Mouse (Mus musculus) ES-CJ7 (cell line): ENCODE results near the gene Diaph3.

Source experiments
- DNase-seq: peaks from one replicate; pipeline ENCODE4 v3.0.0; 2011; ENCODE audit warnings: low read depth, low spot score

Diaph3 gene

GRCm38 (mm10) chr14:86847154-86847810 is 293.8 kb downstream of the Diaph3 start:
- no peak for DNase-seq

GRCm38 (mm10) chr14:86844075-86844474 is 297.0 kb downstream of the Diaph3 start:
- DNase-seq: no peak

GRCm38 (mm10) chr14:86837642-86838041 is 303.4 kb downstream of the Diaph3 start:
- no peak for DNase-seq

DNA sequence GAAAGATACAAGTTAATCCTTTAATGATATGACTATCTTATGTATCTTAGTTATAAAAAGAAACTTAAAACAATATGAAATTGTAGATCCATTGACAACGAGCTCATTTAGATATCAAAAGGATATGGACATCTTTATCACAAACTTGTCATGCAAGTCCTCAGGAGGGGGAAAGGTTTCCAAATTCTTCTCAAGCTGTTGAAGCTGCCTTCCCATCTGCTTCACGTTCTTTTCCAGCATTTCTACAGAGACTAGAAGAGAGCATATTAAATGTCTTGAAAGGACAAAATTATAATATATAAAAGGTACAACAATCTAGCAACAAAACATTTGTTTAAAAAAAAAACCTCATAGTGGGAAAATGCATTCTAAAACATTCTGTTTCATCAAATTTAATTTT is 306.2 kb downstream of the Diaph3 start:
- DNase-seq: no peak

GRCm38 (mm10) chr14:86834269-86834668 is 306.8 kb downstream of the Diaph3 start:
- no peak for DNase-seq

DNA sequence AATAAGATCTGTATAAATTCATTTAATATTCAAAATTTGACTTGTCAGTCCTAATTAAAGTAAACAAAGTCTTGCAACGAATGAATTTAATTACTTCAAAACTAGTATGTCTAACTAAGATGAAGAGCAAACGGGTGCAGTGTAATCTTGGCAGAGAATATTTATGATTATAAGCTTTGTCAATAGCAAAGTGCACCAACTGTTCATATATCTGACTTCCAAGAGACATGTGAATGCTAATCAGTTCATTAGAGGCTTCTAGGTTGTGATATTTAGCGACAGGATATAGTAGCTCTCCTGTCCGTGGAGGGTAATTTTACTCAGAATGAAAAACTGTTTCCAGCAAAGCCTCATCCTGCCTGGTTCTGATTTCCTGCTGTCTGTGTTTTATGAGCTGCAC is 308.0 kb downstream of the Diaph3 start:
- DNase-seq: no peak

DNA sequence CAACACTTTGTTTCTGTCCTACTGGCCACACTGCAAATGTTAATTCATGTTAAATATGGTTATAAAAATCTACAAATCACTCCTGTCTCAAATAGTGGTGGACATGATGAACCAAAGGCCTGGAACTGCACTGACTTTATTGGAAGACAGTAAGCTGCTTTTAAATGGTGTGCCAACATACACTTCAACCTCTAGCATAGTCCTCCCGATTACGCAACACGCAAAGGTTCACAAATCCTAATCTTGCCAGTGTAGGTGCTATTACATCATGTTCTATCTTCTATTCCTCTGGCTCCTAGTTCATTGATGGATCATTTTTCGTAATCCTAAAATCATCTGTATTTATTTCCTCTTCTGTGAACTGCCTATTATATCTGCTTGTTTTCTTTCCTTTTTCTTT is 324.8 kb downstream of the Diaph3 start:
- DNase-seq: no peak

DNA sequence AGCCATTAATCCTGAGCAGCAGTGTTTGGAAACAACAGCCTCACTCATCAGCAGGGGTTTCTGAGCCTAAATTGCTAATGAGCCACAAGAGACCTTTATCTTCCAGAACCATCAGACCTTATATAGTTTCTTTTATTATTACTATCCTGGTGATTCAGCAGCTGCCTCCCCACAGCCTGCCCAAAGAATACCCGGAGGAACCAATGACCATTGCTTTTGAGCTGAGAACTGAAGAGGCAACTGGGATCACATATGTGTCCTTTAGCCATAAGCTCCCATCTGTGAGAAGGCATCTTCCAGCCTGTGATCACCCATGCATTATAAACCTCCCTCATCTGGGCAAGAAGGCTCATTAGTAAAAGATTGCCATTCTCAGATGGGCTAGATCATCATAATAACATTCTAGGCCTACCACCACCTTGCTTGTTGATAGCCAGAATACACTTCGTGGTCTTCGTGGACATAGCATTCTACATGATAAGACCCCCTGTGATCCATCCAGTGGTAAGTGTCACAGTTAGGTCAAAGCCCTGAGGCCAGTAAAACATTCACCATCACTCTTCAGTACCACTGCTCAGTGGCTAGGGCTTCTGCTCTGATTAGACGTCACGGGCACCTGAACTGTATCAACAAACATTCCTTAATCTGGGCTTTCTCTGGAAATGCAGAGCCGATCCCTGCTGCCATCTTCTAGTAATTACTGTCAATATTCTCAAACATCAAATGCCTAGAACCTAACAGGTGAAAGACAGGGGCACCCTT is 352.0 kb downstream of the Diaph3 start:
- DNase-seq: peak; percentile 8

- no peak for DNase-seq
Measured at GRCm38 (mm10) chr14:86786866-86787265, 354.2 kb downstream of the Diaph3 start.

- peak; percentile 43 for DNase-seq
Measured at GRCm38 (mm10) chr14:86781553-86782273, 359.3 kb downstream of the Diaph3 start.

GRCm38 (mm10) chr14:86773311-86773710 is 367.7 kb downstream of the Diaph3 start:
- no peak for DNase-seq

- no peak for DNase-seq
Measured at GRCm38 (mm10) chr14:86772176-86773150, 368.6 kb downstream of the Diaph3 start.

DNA sequence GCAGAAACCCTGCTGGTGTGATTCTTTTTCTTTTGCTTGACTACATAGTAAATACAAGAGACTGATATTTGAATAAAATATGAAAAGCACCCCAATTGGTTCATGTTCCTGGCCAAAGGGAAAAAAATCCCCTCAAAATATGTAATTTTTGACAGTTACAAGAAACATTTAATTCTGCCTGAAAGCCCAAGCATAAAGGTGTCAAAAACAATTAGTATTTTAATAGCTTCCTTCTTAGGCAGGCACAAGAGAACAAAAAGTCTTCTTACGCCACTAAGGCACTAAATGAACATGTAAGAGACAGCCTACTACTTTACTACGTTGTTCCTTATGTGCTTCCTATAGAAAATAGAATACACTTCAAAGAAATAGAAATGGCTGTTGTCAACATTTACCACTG is 376.7 kb downstream of the Diaph3 start:
- DNase-seq: no peak

DNA sequence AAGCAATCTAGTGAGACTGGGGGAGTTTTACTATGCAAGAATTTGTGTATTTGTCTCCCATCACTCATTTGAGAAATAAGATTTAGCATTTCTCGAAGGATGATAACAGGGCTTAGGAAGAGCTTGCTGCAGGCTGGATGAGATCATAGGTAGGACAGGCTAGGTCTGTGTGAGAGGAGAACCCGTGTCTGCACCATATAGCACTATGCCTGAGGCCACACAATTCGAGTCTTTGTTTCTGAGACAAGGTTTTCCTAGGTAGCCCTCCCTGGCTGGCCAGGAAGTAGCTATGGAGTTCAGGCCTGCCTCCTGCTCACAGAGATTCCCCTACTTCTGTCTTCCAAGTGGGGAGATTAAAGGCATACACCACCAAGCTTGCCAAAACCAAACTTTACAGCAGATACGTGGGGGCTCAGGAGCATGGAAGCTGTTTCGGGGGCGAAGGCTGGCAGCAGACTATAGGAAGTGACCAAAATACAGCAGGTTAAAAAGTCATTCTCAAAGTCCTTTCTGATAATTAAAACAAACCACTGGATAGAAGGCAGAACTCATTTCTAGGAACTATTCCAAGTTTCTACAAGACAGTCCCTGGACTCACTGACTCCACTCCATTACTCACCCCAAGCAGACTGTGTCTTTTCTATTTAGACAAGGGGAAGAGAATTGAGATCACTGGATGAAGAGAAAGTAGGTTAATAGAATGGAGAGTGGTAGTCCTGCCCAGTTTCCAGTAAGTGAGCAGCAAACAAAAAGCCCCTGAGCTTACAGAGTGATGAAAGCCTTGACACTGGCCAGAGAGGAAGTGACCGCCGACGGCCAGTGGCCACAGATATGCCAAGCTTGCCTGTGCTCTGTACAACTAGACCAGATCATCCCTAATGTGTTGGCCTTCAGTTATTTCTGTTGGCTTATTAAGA is 383.2 kb downstream of the Diaph3 start:
- DNase-seq: no peak

- DNase-seq: no peak
Measured at GRCm38 (mm10) chr14:86757132-86757531, 383.9 kb downstream of the Diaph3 start.

DNA sequence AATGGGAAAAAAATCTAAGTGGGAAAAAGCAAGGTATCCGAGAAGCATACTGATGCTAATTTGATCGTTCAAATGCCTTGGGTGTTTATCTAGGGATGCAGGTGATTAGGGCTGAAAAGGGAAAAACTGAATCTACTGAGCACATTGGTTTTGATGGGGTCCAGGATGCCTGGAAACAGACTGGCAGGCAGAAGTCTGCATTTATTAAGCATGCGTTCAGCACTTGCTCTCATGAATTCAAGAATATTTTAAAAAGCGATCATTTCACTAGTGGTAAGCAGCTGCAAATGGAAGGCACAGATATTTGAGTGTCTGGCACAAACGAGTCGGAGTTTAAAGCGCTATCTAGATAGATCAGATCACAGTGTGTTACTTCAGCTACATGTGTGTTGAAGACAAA is 390.7 kb downstream of the Diaph3 start:
- no peak for DNase-seq

DNA sequence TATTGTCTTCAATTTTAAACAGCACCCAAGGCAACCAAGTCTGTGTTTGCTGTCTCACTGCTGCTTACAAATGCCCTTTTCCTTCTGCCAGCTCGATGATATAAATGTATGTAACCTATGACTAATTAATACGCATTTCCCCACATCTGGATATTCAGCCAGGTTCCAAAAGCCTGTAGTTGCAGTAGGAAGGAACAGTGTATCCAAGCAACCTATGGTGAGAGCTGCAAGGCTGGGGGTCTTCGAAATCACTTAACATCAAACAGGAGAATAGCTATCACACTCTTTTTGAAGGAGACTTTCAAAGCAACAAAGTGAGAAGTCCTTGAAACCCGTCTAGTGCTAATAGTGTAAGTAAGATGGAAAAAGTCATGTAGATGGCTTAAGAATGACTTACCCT is 391.6 kb downstream of the Diaph3 start:
- no peak for DNase-seq

GRCm38 (mm10) chr14:86748876-86749275 is 392.2 kb downstream of the Diaph3 start:
- peak; percentile 18 for DNase-seq

DNA sequence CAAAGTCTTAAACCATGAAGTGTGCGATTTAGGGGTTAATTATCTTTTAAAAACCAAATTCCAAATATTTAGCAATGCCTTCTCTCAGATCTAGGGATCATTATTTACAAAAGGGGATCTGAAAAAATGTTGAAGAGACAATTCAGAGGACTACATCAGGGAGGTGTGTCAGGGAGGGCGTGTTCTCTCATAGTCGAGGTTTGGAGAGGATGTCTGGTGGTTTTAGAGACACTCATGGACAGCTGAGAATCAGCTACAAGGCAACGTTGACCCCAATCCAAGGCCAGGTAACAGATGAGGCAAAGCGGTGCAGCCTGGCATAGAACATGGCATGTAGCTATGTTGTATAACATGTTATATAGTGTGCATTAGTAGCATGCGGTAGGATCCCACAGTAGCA is 396.5 kb downstream of the Diaph3 start:
- no peak for DNase-seq

- DNase-seq: no peak
Measured at GRCm38 (mm10) chr14:86741855-86742531, 399.0 kb downstream of the Diaph3 start.
